Mouse (Mus musculus) left cerebral cortex, postnatal 4 days (tissue): ENCODE data around the gene Ppp1cb. TPM values are rescaled to one million over a fixed set of nuclear protein-coding genes. Genes with fewer than 3 reads are reported as not detected.

ENCODE experiments used
- total RNA-seq, 2 experiments: library from RNA; stranded (reverse); gene quantifications; 2 replicates each; pipeline ENCODE4 v1.2.3; 2021

Ppp1cb gene
- total RNA-seq, 2 experiments from 2014 or later = 362 to 387 TPM

Other genes starting within 250 kb of the Ppp1cb start
- gene Plb1, start 226.1 kb upstream of the Ppp1cb start, total RNA-seq = 1 to 10 TPM in 1 of 2 experiments, under 1 TPM in 1; 0.90 to 1.5 TPM
- 10 to 100 TPM; 21.5 to 23.1 TPM for gene Yes1, start 152.3 kb downstream of the Ppp1cb start, total RNA-seq